Mouse (Mus musculus): ENCODE measurements at regions not wholly inside any gene's neighbourhood (a gene's known extent, or its start where the extent isn't known, plus 50 kb on each side); places are given as distances from the start of the nearest gene placed in this dataset.
A peak's percentile ranks its signal among the peaks of the same experiment; 100 is the strongest.

DNA sequence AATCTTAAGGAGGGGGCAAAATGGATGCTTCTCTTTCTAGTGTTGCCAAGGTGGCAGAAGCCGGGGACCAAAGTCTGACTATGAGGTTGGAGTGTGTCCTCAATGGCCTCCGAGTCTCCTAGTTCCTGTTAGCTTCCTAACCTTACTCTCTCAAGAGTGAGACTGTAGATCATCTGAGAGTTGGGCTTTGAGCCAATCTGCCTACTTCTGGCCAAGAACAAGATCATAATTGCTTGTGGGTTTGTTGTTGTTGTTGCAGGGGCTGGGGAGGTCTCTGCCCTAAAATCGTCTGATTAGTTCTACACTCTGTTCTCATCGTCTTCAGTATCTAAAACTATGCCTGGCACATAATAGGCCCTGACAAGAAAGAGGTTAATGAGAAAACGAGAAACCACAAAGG, 110.8 kb upstream of the Syt6 start:
- no peak for ATAC-seq (ENCODE audit: low TSS enrichment)

DNA sequence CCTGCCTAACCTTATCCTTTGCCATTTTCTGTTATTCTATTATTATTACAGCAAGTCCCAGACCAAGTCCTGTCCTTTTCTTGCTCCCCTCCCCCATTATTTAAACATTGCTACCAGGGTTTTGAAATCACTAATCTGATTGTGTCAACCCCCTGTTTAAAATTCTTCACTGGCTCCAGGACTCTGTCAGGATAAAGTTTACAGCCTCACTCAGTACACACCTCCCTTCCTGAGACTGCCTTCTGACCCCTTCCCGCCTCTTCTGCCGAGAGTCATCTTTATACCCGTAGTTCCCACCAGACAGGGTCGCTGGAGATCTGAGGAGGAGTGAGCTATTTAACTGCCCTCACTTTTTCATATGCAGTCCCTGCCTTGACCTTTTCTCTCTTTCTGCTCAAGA, 110.3 kb upstream of the Syt6 start:
- no peak for ATAC-seq (ENCODE audit: low TSS enrichment)

DNA sequence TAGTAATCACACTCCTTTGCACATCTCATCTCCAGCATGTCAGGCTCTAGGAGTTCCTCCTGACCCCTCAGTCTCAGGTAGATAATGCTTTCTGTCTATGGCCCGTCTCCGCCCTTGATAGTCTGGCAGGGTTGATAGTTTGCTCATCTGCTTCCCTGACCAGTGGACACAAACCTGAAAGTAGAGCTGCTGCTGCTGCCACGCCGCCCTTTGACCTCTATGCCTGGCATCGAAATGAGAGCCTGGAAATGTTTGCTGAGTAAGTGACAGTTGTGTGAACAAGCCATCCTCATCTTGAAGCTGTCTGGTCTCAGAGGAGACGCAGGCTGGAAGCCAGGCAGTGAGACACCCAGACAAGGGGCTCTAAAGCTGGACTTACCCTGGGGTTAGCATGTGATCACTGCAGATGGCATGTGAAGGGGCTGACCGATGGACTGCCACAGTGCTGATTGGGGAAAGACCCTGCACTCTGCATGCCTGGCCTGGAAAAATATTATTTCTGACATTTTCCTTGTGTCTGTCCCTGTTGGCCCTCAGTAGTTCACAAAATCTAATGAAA, 109.8 kb upstream of the Syt6 start:
- no peak for ATAC-seq (ENCODE audit: low TSS enrichment)

DNA sequence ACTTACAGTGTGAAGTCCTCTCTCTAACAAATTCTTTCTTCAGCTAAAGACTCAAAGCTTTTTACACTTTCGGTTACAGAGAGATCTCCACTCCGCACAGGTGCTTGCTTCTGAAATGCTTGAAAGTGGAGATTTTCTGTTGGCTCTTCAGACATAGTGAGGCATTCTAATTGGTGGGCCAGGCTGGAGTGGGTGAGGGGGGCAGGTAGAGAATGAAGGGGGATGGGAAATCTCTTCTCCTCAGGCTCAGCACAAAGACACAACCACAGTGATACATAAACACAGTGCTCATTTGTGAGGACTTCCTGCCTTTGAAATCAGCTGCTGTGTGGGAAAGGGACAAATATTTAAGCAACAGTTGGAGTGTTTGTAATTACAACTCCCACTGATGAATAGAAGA, 109.1 kb upstream of the Syt6 start:
- no peak for ATAC-seq (ENCODE audit: low TSS enrichment)

DNA sequence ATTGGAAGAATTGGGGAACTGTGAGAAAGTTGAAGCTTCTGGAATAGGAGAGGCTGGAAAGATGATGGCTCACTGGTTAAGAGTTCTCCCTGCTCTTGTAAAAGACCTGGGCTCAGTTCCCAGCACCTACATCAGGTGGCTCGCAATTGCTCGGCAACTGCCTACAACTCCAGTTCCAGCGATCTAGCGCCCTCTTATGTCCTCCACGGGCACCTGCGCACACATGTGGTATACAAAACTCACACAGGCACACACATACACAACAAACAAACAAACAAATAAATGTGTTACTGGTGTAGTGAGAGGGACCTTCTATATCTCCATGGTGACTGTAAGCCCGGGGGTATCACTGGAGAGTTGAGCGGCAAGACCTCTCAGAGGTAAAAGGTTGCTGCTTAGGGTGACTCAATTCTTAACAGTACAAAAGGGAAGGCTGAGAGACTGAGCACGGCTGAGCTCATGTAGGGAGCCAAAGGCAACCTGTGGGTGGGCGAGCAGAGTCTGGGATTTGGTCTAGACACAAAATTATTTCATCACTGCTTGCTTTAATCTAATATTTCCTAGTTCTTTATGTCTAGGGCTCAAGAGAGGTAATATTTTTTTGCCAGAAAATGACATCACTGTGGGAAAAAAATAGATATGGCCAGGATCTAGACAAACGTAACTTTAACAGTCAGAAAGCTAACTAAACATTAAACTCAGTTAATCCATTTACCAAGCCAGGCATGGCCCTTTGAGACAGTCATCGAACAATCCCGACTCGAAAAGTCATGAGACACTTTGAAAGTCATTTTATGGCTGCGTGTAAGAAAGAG, 104.2 kb upstream of the Syt6 start:
- no peak for ATAC-seq (ENCODE audit: low TSS enrichment)

DNA sequence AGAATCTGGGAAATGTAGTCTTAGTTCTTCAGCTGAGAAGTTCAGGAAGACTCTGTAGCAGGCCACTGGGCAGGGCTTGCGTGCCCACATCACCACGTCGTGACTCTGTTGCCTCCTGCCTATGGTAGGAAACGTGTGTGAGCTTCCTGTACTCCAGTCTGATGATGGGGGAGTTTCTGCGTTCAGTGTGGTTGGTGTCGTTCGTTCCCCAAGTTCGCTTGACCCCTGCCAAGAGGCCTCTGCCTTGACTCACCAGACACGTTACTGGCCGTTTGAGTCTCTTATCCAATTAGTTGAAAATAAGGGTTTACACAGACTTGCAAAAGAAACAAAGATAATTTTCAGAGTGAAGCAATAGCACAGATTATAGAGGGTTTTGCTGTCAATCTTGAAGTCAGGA, 102.4 kb upstream of the Syt6 start:
- no peak for ATAC-seq (ENCODE audit: low TSS enrichment)

DNA sequence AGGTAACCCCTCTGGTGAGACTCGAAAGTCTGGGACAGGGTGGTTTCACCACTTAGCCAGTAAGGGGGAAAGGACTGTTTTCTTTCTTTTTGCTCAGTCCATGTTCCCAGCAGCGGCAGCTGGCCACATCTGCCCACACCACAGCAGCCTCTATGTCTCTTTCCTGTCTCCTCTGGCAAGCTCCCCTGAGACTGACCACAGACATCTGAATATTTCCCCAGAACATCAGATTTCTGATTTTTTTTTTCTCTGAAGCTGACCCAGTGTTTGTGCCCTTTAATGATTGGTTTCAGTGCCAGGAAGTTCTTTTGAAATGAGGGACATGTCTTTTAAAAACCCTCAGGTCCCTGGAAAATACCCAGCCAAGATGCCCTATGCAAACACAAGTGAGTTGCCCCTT, 101.7 kb upstream of the Syt6 start:
- ATAC-seq (ENCODE audit: low TSS enrichment): no peak

DNA sequence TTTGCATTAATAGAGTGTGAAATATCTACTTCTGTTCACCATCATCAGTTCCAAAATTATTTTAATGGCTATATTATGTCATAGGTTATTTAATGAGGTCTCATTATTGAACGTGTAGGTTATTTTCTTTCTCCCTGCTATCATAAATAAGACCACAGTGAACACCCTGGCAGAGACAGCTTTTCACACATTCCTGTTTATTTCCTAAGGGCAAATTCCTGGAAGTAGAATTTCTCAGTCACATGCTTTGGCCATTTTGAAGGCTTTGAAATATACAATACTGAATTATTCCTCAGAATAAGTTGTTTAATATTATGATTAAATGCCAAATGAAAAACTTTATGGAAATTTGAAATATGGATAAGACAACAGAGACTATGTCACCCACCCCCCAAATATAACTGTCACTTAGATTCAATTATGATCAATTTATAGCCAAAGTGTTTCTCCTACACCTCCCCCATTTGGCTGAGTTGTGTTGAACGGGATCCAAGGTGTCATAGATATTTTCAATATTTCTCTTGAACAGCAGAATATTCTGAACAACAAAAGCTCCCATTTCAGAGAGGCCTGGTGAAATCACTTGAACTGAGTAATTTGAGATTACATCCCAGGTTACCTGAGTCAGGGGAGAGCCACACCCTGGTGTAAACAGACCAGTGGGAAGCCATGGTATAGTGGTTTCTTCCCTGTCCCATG, 95.0 kb upstream of the Syt6 start:
- no peak for ATAC-seq (ENCODE audit: low TSS enrichment)

DNA sequence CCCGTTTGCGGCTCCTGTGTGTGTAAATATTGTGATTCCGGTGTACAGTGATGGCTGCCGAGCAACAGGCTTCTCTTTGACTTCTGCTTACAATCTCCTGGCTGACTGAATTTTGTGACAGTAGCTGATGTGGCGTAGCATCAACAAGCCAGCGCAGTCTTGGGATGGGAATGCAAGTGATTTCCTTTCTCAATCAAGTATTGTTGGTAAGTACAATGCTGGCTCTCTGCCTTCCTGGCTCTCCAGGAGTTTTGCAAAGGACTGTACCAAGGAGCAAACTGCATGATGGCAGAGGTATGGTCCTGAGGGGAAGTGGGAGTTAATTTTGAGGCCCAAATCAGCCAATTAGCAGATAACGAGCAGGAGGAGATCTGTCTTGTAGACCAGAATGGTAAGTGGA, 94.4 kb upstream of the Syt6 start:
- ATAC-seq (ENCODE audit: low TSS enrichment): no peak

DNA sequence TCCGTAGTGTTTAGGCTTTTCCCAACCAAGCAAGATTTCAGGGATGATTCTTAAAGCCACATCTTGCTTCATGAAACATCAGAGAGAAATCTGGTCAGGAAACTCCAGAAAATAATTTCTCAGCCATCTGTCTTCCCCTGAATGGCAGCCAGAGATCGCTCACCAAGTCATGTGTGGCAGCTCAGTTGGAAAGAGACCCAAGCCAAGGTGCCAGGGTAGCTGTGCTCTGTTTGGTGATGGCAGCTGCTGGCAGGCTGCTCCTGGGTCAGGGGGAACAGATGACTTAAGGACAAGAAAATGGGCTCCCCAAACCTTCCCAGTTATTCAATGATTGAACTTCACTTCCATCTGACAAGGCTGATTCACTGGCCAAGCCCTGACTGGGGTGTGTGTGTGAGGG, 91.7 kb upstream of the Syt6 start:
- no peak for ATAC-seq (ENCODE audit: low TSS enrichment)

DNA sequence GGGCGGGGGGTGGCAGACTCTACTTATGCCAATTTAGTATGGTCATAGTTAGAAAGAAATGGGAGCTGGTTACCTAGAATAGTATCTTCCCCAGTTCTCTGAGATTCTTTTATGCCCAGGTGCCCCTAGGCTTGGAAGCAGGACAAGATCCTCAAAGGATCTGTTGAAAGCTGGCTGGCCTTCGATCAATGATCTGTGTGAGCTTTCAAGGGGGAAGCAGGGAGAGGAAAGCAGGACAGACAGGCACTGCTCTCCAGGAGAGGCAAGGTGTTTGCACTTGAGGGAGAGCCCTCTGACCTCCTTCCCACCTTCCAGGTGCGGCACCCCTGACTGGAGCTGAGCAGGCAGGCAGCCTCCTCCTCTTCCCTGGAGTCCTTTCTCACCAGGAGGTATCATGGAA, 91.3 kb upstream of the Syt6 start:
- no peak for ATAC-seq (ENCODE audit: low TSS enrichment)

DNA sequence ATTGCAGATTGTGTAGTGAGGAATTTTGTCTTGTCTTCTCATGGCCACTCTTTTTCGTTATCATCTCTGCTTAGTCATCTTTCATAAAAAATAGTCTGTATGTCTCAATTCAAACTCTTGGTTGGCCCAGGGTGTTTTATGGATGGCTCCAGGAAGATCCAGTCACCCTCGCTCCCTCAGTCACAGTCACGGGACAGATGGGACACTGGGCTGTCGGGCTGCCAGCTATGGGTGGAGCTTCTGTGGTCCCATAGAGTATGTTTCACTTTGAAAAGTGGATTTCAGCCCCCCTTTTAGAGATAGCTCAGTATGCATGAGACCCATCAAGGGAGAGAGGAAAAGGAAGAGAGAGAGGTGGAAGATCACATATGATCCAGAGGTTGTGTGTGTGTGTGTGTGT, 85.2 kb upstream of the Syt6 start:
- no peak for ATAC-seq (ENCODE audit: low TSS enrichment)

DNA sequence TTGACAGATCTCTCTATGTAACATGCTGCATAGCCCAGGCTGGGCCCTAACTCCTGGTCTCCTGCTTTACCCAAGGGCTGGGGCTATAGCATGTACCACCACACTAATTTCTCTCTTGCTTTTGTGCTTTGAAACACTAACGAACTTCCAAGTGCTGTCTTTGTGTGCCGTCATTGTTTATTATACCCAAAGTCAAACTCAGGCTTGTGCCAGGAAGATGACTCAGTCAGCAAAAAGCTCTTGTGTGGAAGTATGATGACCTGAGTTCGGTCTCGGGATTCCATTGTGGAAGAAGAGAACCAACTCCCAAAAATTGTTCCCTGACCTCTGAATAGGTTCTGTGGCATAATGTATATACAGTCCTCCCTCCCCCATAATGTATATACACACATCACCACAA, 84.1 kb upstream of the Syt6 start:
- ATAC-seq (ENCODE audit: low TSS enrichment): no peak

DNA sequence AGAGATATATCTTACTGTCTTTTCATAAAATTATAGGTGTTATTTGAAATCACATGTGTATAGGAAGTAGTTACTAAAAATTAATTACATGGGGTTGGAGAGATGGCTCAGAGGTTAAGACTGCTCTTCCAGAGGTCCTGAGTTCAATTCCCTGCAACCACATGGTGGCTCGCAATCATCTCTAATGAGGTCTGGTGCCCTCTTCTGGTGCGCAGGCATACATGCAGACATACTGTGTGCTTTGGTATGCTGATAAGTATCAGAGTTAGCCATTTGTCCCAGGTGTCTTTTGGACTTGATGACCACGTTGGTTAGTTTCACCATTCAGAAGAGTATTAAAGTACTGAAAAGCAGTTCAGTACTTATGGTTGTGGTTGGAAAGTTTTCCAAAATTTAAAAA, 82.8 kb upstream of the Syt6 start:
- no peak for ATAC-seq (ENCODE audit: low TSS enrichment)

DNA sequence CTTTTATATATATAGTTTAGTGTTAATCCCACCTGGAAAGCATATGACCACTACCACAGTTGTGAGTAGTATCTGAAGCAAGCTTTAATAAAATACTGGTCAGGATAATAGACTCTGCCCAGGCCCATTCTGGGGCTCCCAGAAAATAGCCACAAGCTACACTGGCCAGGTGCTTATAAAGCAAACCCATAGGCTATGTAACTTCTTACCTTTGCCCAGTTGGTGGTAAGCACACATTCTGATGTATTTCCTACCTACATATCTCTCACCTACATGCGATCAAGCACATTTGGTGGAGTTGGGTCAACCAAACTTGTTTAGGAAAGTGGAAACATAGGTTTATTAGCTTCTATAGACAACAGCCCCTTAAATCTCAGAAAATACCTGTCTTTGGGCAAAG, 81.4 kb upstream of the Syt6 start:
- no peak for ATAC-seq (ENCODE audit: low TSS enrichment)

DNA sequence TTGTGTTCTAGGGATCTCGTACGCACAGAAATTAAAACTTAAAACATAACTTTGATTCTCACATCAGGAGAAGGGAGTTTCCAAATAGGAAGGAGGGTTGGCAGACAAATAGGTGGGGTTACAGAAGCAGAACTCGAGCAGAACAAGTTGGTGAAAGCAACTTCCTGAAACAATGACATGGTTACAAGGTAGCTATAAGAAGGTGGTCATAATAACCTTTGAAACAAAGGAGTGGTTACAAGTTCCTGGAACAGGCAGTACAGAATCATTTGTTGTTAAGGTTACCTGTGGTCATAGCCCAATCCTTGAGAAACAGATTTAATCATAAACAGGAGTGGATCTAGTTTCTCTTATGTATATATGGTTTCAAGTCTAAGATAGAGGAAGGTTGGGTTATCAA, 81.0 kb upstream of the Syt6 start:
- ATAC-seq (ENCODE audit: low TSS enrichment): no peak

DNA sequence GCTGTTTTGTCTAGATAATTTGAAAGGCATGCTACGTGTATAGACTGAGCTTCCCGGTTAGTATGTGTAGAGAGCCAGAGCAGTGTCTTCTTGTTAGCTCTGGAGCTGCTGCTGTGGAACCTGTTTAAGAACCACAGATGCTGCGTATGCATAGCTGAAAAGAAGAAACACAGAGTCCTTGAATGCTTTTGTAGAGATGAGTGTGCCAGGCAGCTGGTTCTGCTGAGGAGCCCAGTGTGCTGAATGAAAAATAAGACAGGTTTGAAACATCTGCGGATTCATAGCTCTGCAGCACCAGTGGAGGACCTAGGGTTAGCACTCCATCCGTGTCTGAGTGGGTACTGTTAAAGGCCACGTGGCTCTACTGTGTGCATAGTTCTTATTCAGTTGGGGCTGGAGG, 78.9 kb upstream of the Syt6 start:
- ATAC-seq (ENCODE audit: low TSS enrichment): peak; percentile 82

DNA sequence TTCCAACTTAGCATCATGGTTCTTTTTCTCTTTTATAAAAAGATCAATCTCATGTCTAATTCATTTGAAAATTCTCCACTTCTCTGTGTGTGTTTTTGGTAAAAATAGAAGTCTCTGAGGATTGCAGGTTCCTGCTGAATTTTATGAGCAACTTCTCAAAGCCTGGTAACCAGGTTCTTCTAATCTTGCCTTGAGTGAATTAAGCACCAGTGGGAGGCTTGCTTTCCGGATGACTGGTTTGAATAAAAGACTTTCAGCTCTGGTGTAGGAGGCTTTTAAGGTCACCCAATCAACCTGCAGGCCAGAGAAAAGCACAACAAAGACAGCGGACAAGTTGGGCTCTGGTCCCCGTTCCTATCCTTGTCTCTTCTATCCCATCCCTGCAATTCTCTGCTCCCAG, 78.3 kb upstream of the Syt6 start:
- ATAC-seq (ENCODE audit: low TSS enrichment): peak; percentile 80

DNA sequence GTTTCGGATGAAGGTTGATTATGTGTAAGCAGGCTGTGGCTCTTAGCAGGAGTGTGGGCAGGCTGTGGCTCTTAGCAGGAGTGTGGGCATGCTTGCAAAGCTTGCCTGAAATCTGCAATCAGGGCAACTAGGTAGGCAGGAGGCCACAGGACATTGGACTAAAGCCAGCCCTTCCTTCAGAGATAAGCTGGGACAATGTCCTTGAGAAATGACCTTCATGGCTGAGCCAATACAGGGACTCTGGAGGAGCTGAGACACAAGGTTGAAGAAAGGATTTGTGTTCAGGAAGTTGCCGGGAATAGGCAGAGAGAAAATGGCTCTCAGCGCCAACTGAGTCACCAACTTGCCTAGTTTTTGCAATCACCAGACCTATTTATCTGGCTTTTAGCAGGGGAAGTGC, 77.3 kb upstream of the Syt6 start:
- ATAC-seq (ENCODE audit: low TSS enrichment): no peak

DNA sequence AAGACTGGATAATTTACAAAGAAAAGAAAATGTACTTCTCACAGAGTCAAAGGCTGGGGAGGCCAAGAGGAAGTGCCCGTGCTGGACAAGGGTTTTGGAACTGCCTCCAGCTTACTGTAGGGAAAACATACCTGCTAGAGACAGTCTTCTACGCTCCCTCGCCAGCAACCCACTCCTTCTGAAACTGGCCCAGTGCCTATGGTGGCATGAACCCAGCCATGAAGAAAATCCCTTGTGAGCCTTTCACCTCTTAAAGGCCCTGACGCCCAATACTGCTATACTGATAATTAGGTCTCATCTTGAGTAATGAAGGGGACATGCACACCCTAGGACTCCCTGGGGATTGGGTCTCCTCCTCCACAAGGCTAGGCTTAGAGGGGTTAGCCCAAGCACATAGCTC, 76.6 kb upstream of the Syt6 start:
- no peak for ATAC-seq (ENCODE audit: low TSS enrichment)

DNA sequence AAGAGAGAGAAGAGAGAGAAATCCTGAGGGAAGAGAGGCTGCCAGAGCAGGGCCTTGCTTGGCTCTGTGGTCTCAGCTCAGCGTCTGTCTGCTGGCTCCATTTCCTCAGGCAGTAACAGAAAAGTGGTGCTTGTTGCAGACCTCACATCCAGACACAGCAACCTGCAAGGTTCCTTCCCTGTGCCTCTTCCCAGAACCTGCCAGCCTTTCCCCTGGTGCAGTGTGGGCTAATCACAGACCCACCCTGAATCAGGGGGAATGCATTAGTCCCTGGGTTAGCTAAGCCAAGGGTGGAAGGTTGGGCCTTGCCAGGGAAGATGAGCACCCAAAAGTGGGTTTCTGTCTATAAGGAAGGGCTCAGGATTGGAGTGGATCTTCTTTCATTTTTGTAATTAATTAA, 75.2 kb upstream of the Syt6 start:
- ATAC-seq (ENCODE audit: low TSS enrichment): no peak

DNA sequence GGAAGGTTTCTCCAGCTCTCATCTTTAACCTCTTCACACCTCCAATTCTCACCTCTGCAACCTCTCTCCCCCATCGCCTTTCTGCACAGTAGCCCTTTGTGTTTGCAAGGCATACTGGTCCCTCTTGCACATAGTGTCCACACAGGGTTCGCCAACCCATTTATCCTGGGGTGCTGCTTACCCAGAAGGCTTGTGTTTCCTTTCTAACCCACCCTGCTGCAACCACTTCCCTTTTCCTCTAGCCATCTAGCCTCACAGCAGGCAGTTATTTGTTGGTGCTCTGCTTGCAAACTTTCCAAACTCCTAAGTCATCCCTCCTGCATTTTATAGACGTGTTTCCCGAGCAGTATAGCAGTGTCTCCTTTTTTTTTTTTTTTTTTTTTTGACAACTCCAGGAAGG, 74.7 kb upstream of the Syt6 start:
- no peak for ATAC-seq (ENCODE audit: low TSS enrichment)

DNA sequence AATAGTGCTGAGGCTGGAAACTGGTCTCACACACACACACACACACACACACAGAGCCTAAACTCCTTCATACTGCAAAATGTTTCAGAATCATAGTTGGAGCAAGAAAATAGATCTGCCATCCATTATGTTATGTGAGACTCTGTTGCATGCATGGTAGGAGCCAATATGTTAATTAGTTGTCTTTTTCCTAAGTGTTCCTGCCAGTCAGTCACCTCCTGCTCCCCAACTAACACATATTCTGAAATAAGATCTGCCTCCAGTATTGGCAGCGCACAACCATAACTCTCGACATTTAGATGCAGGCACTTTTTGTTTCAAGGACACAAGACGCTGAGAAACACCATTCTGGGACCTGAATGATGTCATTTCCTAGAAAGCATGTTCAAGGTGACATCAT, 70.9 kb upstream of the Syt6 start:
- no peak for ATAC-seq (ENCODE audit: low TSS enrichment)

DNA sequence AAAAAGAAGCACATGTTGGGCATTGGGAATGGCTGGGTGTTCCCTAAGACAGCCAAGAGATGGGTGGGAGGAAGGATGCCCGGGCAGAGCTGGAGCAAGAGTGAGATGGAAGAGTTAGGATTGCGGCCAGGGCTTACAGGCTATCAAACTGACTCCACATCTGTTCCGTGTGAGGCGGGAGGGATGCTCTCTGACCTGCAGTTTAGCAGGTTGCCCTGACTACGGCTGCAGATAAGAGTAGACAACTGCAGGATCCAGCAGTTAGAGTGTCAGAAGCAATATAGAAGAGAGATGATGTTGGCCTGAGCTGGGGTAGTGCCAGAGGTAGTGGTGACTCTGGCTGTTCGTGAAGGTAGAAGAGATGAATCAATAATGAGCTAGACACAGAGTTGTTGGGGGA, 61.6 kb upstream of the Syt6 start:
- ATAC-seq (ENCODE audit: low TSS enrichment): no peak
